Mouse (Mus musculus): Measurements from ENCODE around the gene Txndc16. TPM values are rescaled to one million over a fixed set of nuclear protein-coding genes. Genes with fewer than 3 reads are reported as not detected.

The Txndc16 gene
- total and polyA plus RNA-seq, 3 experiments = 0.08 to 0.24 TPM; not detected in 1

DNA sequence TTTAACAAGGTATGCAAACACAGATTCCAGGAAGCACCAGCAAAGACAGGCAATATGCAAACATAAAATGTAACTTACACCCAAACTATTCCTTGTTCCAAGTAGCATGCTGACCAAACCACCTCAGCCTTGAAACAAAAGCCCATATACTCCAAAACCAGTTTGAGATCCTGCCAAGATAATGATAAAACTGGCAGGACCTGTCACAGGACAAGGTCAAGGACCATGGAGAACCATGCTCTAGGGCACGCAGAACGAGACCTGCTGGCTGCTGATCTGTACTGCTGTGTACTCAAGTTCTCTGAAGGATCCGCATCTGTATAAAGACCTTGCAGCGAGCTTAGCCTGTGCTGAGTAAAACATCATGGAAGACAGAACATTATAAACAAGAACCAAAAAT is 2.4 kb downstream of the Txndc16 start:
- Histone ChIP-seq H3K79me2 (ENCODE audit: control insufficient read depth, insufficient read depth, low read length, poor library complexity) (no peaks in the 10 kb centered on the region), H3K4me1 (ENCODE audit: control insufficient read depth in 1 of 2, insufficient read depth in 2 of 2, low read length in 2 of 2) (no peaks in the 10 kb centered on the region), H3K9me3 (replicated peaks; ENCODE audit: insufficient read depth, low read length) (no peaks in the 10 kb centered on the region), H3K36me3 (ENCODE audit: control insufficient read depth in 1 of 2, insufficient read depth in 2 of 2, low read length in 2 of 2) (no peaks in the 10 kb centered on the region), H3K27ac (ENCODE audit: control insufficient read depth, low read depth, low read length) (no peak overlapping the region), H3K27me3 (ENCODE audit: control insufficient read depth in 1 of 2, insufficient read depth in 2 of 2, low read length in 2 of 2) (no peaks in the 10 kb centered on the region), H3K4me3 (ENCODE audit: control insufficient read depth in 1 of 2, insufficient read depth in 1 of 2, low read depth in 2 of 2, low read length in 2 of 2) (no peak overlapping the region), H3K9ac (ENCODE audit: control insufficient read depth, low read depth, low read length, poor library complexity, severe bottlenecking) (no peak overlapping the region)
- DNase-seq (ENCODE audit: low read depth, low spot score) = no peak
- TF ChIP-seq NELFE (IDR thresholded peaks at IDR 0.05; ENCODE audit: low read depth, low read length) (no peak), HCFC1 (IDR thresholded peaks at IDR 0.05; ENCODE audit: low read depth, low read length) (no peak), ZKSCAN1 (IDR thresholded peaks at IDR 0.05; ENCODE audit: low read depth, low read length) (no peak), MXI1 (IDR thresholded peaks at IDR 0.05; ENCODE audit: low read depth, low read length) (no peak)

DNA sequence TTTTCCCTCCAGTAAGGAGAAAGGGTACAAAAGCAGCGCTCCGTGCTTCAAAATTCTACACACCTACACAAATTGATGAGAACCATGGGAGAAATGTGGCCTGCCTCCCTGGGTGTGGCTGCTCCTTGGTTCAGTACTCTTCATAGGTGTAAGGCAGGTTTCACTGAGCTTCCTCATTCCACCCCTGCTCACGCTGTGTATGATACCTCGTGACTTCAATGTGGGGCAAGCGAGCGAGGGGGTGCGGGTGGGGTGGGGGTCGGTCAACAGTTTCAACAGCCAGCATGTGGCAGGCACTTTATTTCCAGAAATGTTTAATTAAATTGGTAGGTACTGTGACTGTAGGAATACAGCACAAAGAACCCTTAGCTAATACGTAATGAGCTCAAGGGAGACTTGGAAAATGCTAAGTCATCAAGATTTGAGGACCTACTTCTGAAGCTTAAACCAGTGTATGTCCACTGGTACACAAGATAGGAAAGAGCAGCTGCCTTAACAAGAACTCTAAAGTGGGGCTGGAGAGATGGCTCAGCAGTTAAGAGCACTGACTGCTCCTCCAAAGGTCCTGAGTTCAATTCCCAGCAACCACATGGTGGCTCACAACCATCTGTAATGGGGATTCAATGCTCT is 3.3 kb downstream of the Txndc16 start:
- TF ChIP-seq MAFK (IDR thresholded peaks at IDR 0.05; ENCODE audit: borderline replicate concordance, low read depth, low read length) = no peak
- no peak for TF ChIP-seq NELFE (IDR thresholded peaks at IDR 0.05; ENCODE audit: low read depth, low read length)
- TF ChIP-seq SIN3A (IDR thresholded peaks at IDR 0.05; ENCODE audit: low read length) = no peak
- no peak for DNase-seq (ENCODE audit: low read depth, low spot score)
- Histone ChIP-seq H3K4me1 (ENCODE audit: control insufficient read depth in 1 of 2, insufficient read depth in 2 of 2, low read length in 2 of 2) (no peaks in the 10 kb centered on the region), H3K4me3 (ENCODE audit: control insufficient read depth in 1 of 2, insufficient read depth in 1 of 2, low read depth in 2 of 2, low read length in 2 of 2) (no peak overlapping the region), H3K9me3 (replicated peaks; ENCODE audit: insufficient read depth, low read length) (no peaks in the 10 kb centered on the region), H3K36me3 (ENCODE audit: control insufficient read depth in 1 of 2, insufficient read depth in 2 of 2, low read length in 2 of 2) (no peaks in the 10 kb centered on the region), H3K79me2 (ENCODE audit: control insufficient read depth, insufficient read depth, low read length, poor library complexity) (no peaks in the 10 kb centered on the region), H3K27ac (ENCODE audit: control insufficient read depth, low read depth, low read length) (no peak overlapping the region), H3K27me3 (ENCODE audit: control insufficient read depth in 1 of 2, insufficient read depth in 2 of 2, low read length in 2 of 2) (no peaks in the 10 kb centered on the region), H3K9ac (ENCODE audit: control insufficient read depth, low read depth, low read length, poor library complexity, severe bottlenecking) (no peak overlapping the region)

DNA sequence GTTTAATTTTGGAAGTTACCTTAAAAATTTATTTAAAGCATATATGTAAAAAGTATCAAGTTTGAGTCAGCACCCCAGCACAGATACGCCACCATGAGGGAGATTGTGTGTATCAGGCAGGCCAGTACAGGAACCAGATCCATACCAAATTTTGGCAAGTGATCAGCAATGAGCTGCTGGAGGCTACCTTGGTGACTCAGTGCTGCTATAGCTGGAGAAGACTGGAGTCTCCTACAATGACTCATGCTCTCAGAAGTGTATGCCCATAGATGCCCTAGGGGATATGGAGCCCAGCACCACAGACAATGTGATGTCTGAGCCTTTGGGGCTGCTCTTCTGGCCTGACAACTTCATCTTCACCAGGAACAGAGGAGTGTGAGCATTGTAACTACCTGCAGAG is 8.7 kb downstream of the Txndc16 start:
- no peak for DNase-seq (ENCODE audit: low read depth, low spot score)
- H3K27ac ChIP-seq (ENCODE audit: control insufficient read depth, low read depth, low read length) = no peak overlapping the region
- no peaks in the 10 kb centered on the region for H3K9me3 ChIP-seq (replicated peaks; ENCODE audit: insufficient read depth, low read length)
- TF ChIP-seq TAL1 (IDR thresholded peaks at IDR 0.05; ENCODE audit: low read length) = no peak
- TF ChIP-seq POLR2AphosphoS5 (IDR thresholded peaks at IDR 0.05; ENCODE audit: borderline replicate concordance, low read depth, low read length) = no peak
- no peak for TF ChIP-seq RCOR1 (IDR thresholded peaks at IDR 0.05; ENCODE audit: low read depth, low read length)
- no peak for TF ChIP-seq POLR2AphosphoS2 (IDR thresholded peaks at IDR 0.05; ENCODE audit: low read length)
- TF ChIP-seq MAZ (IDR thresholded peaks at IDR 0.05; ENCODE audit: low read depth, low read length) = no peak
- TF ChIP-seq USF2 (IDR thresholded peaks at IDR 0.05; ENCODE audit: borderline replicate concordance in 1 of 2, insufficient read depth in 1 of 2, low read depth in 1 of 2, low read length in 2 of 2) = no peak
- TF ChIP-seq USF1 (IDR thresholded peaks at IDR 0.05; ENCODE audit: low read depth, low read length) = no peak
- no peak for TF ChIP-seq ZC3H11A (IDR thresholded peaks at IDR 0.05; ENCODE audit: low read depth, low read length)
- TF ChIP-seq MYB (IDR thresholded peaks at IDR 0.05; ENCODE audit: low read depth, low read length) = no peak
- no peak for TF ChIP-seq KAT2A (conservative IDR thresholded peaks at IDR 0.05; ENCODE audit: low read depth, low read length)
- no peak for TF ChIP-seq POLR2A (IDR thresholded peaks at IDR 0.05; ENCODE audit: control insufficient read depth in 1 of 2, insufficient read depth in 1 of 2, low read depth in 1 of 2, low read length in 2 of 2, poor library complexity in 1 of 2)
- TF ChIP-seq MEF2A (IDR thresholded peaks at IDR 0.05; ENCODE audit: extremely low read depth, insufficient replicate concordance, low read depth, low read length, poor library complexity, severe bottlenecking) = no peak
- TF ChIP-seq TCF12 (IDR thresholded peaks at IDR 0.05; ENCODE audit: low read depth, low read length) = no peak
- no peak for TF ChIP-seq ETS1 (IDR thresholded peaks at IDR 0.05; ENCODE audit: low read depth, low read length)
- no peak for TF ChIP-seq BHLHE40 (IDR thresholded peaks at IDR 0.05; ENCODE audit: borderline replicate concordance, low read depth, low read length)
- TF ChIP-seq ZMIZ1 (IDR thresholded peaks at IDR 0.05; ENCODE audit: low read depth, low read length) = no peak
- TF ChIP-seq NRF1 (IDR thresholded peaks at IDR 0.05; ENCODE audit: insufficient read depth, low read depth, low read length, poor library complexity, severe bottlenecking) = no peak
- no peaks in the 10 kb centered on the region for H3K4me1 ChIP-seq (ENCODE audit: control insufficient read depth in 1 of 2, insufficient read depth in 2 of 2, low read length in 2 of 2)
- H3K27me3 ChIP-seq (ENCODE audit: control insufficient read depth in 1 of 2, insufficient read depth in 2 of 2, low read length in 2 of 2) = peaks cover 0 to 4% of the 10 kb centered on the region in 2 experiments; a peak in 2 of 4 replicates
- no peaks in the 10 kb centered on the region for H3K79me2 ChIP-seq (ENCODE audit: control insufficient read depth, insufficient read depth, low read length, poor library complexity)
- no peak overlapping the region for H3K4me3 ChIP-seq (ENCODE audit: control insufficient read depth in 1 of 2, insufficient read depth in 1 of 2, low read depth in 2 of 2, low read length in 2 of 2)
- no peak overlapping the region for H3K9ac ChIP-seq (ENCODE audit: control insufficient read depth, low read depth, low read length, poor library complexity, severe bottlenecking)
- H3K36me3 ChIP-seq (ENCODE audit: control insufficient read depth in 1 of 2, insufficient read depth in 2 of 2, low read length in 2 of 2) = no peaks in the 10 kb centered on the region
